Mouse (Mus musculus) layer of hippocampus, postnatal 14 days (tissue): Measurements from ENCODE around the gene Adprh. TPM values are rescaled to one million over a fixed set of nuclear protein-coding genes. Genes with fewer than 3 reads are reported as not detected.
"Not testable (repeated sequence)": the region's sequence is repeated elsewhere in the genome, so short reads cannot be mapped to it uniquely, and the experiment has no call there.

Experiments
- DNase-seq, 2 experiments: peaks; one replicate each; pipeline ENCODE4 v3.0.0; 2021 to 2022; ENCODE audit warnings: low spot score in 2 of 2, mixed read lengths in 1 of 2
- total RNA-seq, 2 experiments: library from RNA; stranded (reverse); gene quantifications; 2 replicates each; pipeline ENCODE4 v1.2.3; 2021

Gene Adprh
- total RNA-seq, 2 experiments from 2014 or later, result 58.4 to 62.4 TPM

DNA sequence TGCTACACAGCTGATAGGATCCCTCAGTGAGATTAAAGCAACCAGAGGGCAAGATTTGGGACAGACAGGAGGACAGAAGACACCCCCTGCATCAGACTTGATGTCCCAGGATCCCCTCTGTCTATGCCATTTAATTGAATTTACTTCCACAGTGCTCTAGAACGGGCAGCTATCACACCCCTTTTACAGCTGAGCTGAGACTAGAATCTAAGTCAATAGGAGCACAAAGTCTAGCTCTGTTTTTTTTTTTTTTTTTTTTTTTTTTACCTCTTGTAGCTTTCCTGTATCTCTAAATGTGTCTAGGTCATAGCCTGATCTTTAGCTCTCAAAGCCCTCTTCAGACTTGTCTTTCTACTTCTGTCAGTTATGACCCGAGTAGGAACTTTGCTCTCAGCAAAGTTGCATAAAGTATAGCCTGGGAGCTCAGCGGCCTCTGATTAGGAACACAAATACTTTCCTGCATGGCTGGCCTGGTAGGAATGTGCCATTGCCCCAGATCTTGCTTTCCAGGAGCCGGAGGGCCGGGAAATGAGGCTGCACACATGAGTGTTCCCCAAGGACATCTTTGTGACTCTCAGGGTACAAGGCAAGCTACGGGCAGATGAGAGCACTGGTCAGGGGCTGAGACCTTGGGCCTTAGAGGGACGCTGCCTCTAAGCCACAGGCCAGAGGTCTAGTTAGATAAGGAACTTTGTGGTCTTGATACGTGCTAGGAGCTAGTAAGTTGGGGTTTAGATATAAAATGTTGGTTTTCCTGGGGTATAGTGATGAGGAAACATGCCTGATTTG lies 15.6 kb upstream of the Adprh start:
- no peak for DNase-seq

DNA sequence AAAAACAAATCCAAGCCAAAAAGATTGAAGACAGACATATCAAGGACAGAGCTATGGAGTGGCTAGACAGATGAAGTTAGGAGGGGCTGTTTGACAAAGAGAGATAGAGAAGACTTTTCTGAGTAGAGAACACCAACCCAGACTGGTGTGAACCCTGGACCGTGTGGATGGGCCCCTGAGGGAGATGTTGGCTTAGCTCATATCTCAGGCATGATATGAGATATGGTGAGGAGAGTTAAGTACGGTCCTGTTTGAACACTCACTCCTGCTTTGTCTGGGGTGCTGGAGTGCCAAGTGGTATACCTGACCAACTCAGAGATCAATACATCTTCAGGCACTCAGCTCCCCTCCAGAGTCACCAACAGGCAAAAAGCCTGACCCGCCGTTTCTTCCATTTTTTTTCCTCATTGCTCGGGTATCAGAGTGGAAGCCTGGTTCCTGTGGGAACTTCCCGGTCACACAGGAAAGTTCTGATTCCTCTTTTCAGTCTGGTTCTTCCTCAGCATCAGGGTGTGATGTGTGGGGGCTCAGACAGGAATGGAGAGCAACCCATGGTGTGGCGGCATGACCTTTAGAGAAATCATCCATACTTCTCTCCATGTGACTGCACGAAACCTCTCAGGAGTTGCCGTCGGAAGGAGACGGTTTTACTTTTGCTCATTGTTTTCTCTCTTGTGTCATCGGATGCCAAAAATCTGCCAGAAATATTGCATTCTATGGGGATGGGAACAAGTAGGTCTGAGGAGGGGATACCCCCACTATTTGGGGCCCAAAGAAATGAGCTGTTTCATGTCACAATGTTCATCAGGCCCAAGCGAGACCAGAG lies 14.8 kb upstream of the Adprh start:
- DNase-seq, result no peak

GRCm38 (mm10) chr16:38466089-38466488 lies 13.6 kb upstream of the Adprh start:
- DNase-seq, result no peak

DNA sequence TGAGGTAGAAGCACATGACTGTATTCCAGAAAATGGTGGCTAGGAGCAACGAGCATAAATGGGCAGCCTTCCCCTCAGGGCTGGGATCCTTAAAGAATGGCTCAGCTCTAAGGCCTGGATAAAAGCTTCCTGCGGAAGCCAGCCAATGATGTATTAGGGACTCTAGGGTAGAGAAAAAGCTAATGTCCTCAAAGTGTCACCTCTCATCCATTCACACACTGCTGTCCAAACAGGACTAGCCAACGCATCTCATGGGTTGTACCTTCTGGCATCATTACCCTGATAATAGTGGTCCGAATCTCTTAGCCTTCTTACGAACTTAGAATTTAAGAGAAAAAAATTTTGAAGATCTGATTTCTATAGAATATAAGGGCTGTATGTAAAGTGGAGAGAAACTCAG lies 10.8 kb upstream of the Adprh start:
- no peak for DNase-seq

DNA sequence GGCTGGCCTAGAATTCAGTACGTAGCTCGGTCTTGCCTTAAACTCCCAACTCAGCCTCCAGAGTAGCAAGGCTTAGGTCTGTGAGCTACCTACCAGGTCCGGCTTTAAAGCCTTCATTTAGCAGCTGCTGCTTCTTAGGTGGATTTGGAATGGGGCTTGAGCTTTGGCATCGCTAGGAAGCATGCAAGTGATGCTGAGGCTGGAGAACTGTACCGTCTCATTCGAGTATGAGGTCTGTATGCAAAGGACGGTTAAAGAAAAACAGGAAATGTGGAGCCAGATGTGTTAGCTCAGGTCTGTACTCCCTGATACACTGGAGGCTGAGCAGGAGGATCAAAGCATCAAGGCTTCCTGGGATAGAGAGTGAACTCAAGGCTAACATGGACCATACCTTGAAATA lies 9.7 kb upstream of the Adprh start:
- no peak for DNase-seq

DNA sequence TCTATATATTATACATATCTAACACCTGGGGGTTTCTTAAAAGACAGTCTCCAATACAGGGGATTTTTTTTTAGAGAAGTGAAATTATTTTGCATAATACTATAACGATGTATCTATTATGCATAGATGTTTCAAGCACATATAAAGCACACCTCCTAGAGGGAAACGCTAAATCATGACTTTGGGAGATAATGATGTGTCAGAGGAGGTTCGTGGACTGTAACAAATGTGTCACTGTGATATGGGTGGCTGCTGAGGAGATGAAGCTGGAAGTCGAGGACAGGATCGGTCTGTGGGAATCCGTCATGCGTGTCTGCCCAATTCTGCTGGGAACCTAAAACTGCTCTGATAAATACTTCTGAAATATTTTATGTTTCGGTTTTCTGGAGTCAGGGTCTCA lies 9.2 kb upstream of the Adprh start:
- no peak for DNase-seq

DNA sequence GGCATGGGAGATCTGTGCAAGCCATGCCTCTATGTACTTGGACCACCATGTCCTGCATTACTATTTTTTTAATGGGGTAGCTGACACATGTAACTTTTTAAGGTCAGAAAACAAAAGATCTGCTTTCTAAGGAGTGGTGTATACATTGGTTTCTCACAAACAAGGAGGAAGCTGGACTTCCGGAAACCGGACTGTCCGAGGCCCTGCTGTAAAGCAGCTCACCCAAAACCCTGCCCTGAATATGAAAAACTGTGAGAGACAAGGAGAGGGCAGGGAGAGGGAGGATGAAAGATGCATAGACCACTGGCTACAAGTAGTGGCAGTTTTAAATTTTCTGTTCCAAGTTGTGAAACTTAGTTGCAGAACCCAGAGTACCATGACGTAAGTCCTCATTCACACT lies 7.5 kb upstream of the Adprh start:
- no peak for DNase-seq

DNA sequence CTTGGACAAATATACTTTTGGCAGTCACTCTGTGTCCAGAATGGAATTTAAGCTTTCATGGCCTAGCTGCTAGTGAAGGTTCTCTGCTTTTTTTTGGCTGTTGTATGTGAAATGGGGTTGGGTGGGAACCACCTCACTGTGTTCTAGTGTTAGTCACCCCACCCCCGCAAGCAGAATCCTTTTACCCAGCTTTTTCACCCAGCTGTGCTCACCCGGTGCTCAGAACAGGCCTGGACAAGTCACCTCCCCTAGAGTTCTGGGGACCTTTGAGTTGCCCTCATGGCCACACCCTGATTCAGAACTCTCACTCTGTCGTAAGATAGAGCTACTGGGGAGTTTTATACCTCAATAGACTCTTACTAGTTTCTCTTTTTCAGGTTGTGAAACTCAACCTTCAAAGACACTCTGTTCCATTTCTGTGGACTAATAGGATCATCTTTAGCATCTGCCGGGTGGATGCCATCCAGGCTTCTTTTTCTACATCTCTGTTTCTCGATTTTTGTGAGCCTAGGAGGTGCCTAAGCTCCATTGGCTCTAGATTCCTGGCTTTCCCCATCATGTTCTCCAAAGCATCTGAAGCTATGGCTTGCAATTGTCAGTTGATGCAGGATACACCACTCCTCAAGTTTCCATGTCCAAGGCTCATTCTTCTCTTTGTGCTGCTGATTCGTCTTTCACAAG lies 6.2 kb upstream of the Adprh start:
- DNase-seq, result no peak

DNA sequence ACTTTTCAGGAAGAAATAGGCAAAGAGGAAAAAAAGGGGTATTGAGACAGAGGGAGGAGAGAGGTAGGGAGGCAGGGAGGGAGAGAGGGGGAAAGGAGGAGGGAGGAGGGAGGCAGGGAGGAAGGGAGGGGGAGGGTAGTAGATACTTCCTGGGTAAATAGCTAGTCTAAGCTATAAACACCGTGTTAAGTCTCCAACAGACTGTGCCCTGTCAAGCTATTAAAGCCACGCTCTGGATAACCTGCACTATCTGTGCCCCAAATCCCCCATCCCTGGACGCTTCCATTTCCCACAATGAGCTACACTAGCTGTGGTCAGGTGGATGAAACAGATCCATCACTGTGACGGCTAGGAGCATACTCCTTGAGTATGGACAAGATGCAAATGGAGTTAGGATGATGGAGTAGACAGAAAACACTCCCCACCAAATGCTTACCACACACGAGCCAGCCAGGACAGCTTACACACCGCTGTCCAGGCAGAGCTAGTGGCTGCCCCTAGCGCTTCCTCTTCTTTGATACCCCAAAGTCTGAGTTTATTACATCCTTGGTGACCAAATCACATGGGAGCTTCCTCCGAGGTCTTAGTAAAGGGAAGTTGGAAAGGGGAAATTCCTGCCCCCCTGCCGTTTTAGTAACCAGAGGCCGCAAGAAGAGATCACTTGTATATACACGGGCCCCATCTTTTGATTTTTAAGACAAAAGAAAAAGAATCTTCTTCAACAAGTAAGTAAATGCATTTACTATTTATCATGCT lies 4.5 kb upstream of the Adprh start:
- DNase-seq, result no peak

- DNase-seq, result no peak
Measured at GRCm38 (mm10) chr16:38455511-38456418, 3.3 kb upstream of the Adprh start, which contains the start of gene Cd80. Gene Cd80, plus strand, starts transcription at chr16:38455561.

- no peak for DNase-seq
Measured at GRCm38 (mm10) chr16:38454533-38455254, 2.2 kb upstream of the Adprh start.

- no peak for DNase-seq
Measured at GRCm38 (mm10) chr16:38453952-38454351, 1.4 kb upstream of the Adprh start.

- DNase-seq, result no peak
Measured at GRCm38 (mm10) chr16:38453203-38453553, 675 bp upstream of the Adprh start.

GRCm38 (mm10) chr16:38451421-38452205 lies 890 bp downstream of the Adprh start:
- DNase-seq, result no peak

DNA sequence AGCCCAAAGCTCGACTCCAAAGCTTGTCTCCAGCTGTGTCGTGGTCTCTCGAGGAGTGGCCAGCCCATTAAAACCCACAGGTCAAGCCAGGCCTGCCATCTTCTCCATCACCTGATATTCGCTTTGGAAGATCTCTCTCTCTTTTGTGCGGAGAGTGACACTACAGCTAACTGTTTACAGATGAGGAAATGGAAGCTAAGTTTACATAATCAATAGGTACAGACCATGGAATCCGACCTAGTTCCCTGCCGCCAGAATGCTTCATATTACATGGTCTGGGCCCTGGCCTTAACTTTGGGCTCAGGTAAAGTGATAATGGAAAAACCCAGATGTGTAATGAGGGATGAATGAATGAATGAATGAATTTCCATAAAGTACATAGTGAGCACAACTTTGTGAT lies 1.8 kb downstream of the Adprh start:
- DNase-seq, result no peak

- DNase-seq, result no peak
Measured at GRCm38 (mm10) chr16:38448458-38448857, 4.0 kb downstream of the Adprh start.

GRCm38 (mm10) chr16:38447366-38447765 lies 5.1 kb downstream of the Adprh start:
- no peak for DNase-seq

GRCm38 (mm10) chr16:38446141-38446540 lies 6.4 kb downstream of the Adprh start:
- not testable (repeated sequence) for DNase-seq

- no peak for DNase-seq
Measured at GRCm38 (mm10) chr16:38445576-38445975, 6.9 kb downstream of the Adprh start.
